ENCODE assay signal across 8 mouse cellular contexts in the genomic region with DNA sequence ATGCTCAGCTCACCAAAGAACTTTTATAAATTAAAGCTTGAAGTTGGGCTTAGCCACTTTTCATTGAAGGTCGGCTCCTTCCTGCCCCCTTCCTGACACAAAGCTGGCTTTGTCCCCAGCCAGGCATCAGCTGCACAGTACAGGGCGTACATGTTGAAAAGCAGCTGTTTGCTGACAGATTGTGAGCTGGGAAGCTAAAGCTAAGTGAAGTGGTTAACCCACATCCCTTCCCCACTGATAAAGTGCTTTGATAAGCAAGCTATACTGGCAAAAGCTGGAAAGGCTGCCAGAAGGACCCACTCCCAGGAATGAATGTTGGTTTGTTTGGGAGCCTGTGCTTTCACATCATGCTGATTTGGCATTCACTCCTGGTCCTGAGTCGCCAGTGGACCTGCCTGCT.
A peak's percentile ranks its signal among the peaks of the same experiment; 100 is the strongest.
DNase-seq lines count a peak whose midpoint lies in the region; ATAC-seq and TF ChIP-seq lines count a peak whose summit lies in the region.

No protein-coding gene starts in this region.

- no peak for TF ChIP-seq POLR2A in MEL (IDR thresholded peaks at IDR 0.05; ENCODE audit: control insufficient read depth in 1 of 2, insufficient read depth in 1 of 2, low read depth in 1 of 2, low read length in 2 of 2, poor library complexity in 1 of 2)

- peak; percentile 87 for ATAC-seq in heart, postnatal 0 days (ENCODE audit: insufficient read depth, low read depth)
- peak; percentile 57; the same call in 1 of the 2 replicates for ATAC-seq in liver, embryonic 11.5 days (replicated peaks; ENCODE audit: low FRiP score)
- peak; percentile 87 for ATAC-seq in stomach, embryonic 14.5 days (ENCODE audit: insufficient number of reproducible peaks, insufficient read depth, low FRiP score, low read depth)

- 5% methylated on average over 3 of the region's 3 CpGs for WGBS in heart, postnatal 0 days
- WGBS in liver, embryonic 11.5 days: 13% methylated on average over 3 of the region's 3 CpGs
- 12% methylated on average over 3 of the region's 3 CpGs for WGBS in stomach, embryonic 14.5 days

- peak overlapping the region; percentile 4; the same call in 1 of the 2 replicates for H3K4me2 ChIP-seq in heart, postnatal 0 days (ENCODE audit: low read depth, low read length)
- no peak overlapping the region for H3K4me2 ChIP-seq in liver, embryonic 11.5 days
- no peak overlapping the region for H3K4me2 ChIP-seq in stomach, embryonic 14.5 days (replicated peaks; ENCODE audit: low read depth, low read length)

- DNase-seq in MEL (ENCODE audit: low read depth, low spot score): peak; percentile 73
- DNase-seq in embryo, embryonic 11.5 days (ENCODE audit: low read depth, low spot score): peak; percentile 26
- peak; percentile 77 for DNase-seq in heart, postnatal 0 days (ENCODE audit: low spot score)
- DNase-seq in liver, embryonic 11.5 days (ENCODE audit: low spot score): no peak
- DNase-seq in urinary bladder, adult 18-20 months (ENCODE audit: low spot score in 2 of 2): no peak
- DNase-seq in frontal cortex, postnatal 25 days (ENCODE audit: low spot score in 2 of 2): no peak
- DNase-seq in gastrocnemius, adult 8-10 months (ENCODE audit: low spot score in 2 of 2): no peak

- peak overlapping the region; percentile 37; the same call in 1 of the 2 replicates for H3K27ac ChIP-seq in MEL (ENCODE audit: control insufficient read depth, low read depth, low read length)
- 0 out of 2 replicates have a peak overlapping the region, but pooled peaks have one; percentile 21 for H3K27ac ChIP-seq in heart, postnatal 0 days (ENCODE audit: low read depth)
- no peak overlapping the region for H3K27ac ChIP-seq in liver, embryonic 11.5 days (ENCODE audit: low read depth, low read length)
- H3K27ac ChIP-seq in stomach, embryonic 14.5 days (ENCODE audit: low read length): no peak overlapping the region

- no peak overlapping the region for H3K9ac ChIP-seq in MEL (ENCODE audit: control insufficient read depth, low read depth, low read length, poor library complexity, severe bottlenecking)
- no peak overlapping the region for H3K9ac ChIP-seq in heart, postnatal 0 days (replicated peaks; ENCODE audit: low read depth, low read length)
- no peak overlapping the region for H3K9ac ChIP-seq in liver, embryonic 11.5 days (ENCODE audit: low read depth, low read length)
- H3K9ac ChIP-seq in stomach, embryonic 14.5 days (replicated peaks; ENCODE audit: low read depth, low read length): no peak overlapping the region

- no peak for TF ChIP-seq RAD21 in MEL (IDR thresholded peaks at IDR 0.05; ENCODE audit: low read depth, low read length)

- H3K79me2 ChIP-seq in MEL (ENCODE audit: control insufficient read depth, insufficient read depth, low read length, poor library complexity): no peaks in the 10 kb centered on the region

- peak; percentile 77 to 81 for TF ChIP-seq EP300 in MEL (IDR thresholded peaks at IDR 0.05; ENCODE audit: low read depth in 1 of 2, low read length in 2 of 2)
- TF ChIP-seq EP300 in heart, postnatal 0 days (IDR thresholded peaks at IDR 0.05; ENCODE audit: low read depth): no peak

- H3K4me1 ChIP-seq in MEL (ENCODE audit: control insufficient read depth in 1 of 2, insufficient read depth in 2 of 2, low read length in 2 of 2): peaks cover 4 to 11% of the 10 kb centered on the region in 2 experiments
- H3K4me1 ChIP-seq in heart, postnatal 0 days (ENCODE audit: control insufficient read depth, insufficient read depth): no peaks in the 10 kb centered on the region; the same call in 1 of the 2 replicates
- H3K4me1 ChIP-seq in liver, embryonic 11.5 days (replicated peaks; ENCODE audit: control insufficient read depth, insufficient read depth, low read length): no peaks in the 10 kb centered on the region
- no peaks in the 10 kb centered on the region for H3K4me1 ChIP-seq in stomach, embryonic 14.5 days (ENCODE audit: control insufficient read depth, insufficient read depth, low read length)

- peaks cover 0 to 18% of the 10 kb centered on the region in 2 experiments; a peak in 2 of 4 replicates for H3K36me3 ChIP-seq in MEL (ENCODE audit: control insufficient read depth in 1 of 2, insufficient read depth in 2 of 2, low read length in 2 of 2)
- H3K36me3 ChIP-seq in heart, postnatal 0 days (replicated peaks; ENCODE audit: control insufficient read depth, insufficient read depth, low read length): no peaks in the 10 kb centered on the region
- no peaks in the 10 kb centered on the region for H3K36me3 ChIP-seq in liver, embryonic 11.5 days (ENCODE audit: control insufficient read depth, insufficient read depth, low read length)
- no peaks in the 10 kb centered on the region for H3K36me3 ChIP-seq in stomach, embryonic 14.5 days (ENCODE audit: control insufficient read depth, insufficient read depth, low read length)

- H3K4me3 ChIP-seq in MEL (ENCODE audit: control insufficient read depth in 1 of 2, insufficient read depth in 1 of 2, low read depth in 2 of 2, low read length in 2 of 2): 0 out of 4 replicates have a peak overlapping the region, but pooled peaks of 1 of the 2 experiments have one; percentile 31
- H3K4me3 ChIP-seq in heart, postnatal 0 days (ENCODE audit: low read depth, low read length): no peak overlapping the region
- H3K4me3 ChIP-seq in liver, embryonic 11.5 days (ENCODE audit: low read depth, low read length): no peak overlapping the region
- no peak overlapping the region for H3K4me3 ChIP-seq in stomach, embryonic 14.5 days (ENCODE audit: low read depth, low read length)

- no peak for TF ChIP-seq CTCF in MEL (IDR thresholded peaks at IDR 0.05 in 2 of 3, conservative IDR thresholded peaks at IDR 0.05 in 1 of 3; ENCODE audit: control insufficient read depth in 1 of 3, insufficient read depth in 1 of 3, low read depth in 2 of 3, low read length in 3 of 3, poor library complexity in 1 of 3, severe bottlenecking in 1 of 3)
- peak; percentile 8; the same call in 1 of the 2 replicates for TF ChIP-seq CTCF in heart, postnatal 0 days (IDR thresholded peaks at IDR 0.05; ENCODE audit: low read depth)

- no peaks in the 10 kb centered on the region for H3K9me3 ChIP-seq in MEL (replicated peaks; ENCODE audit: insufficient read depth, low read length)
- no peaks in the 10 kb centered on the region for H3K9me3 ChIP-seq in heart, postnatal 0 days (replicated peaks; ENCODE audit: control insufficient read depth, low read length)
- no peaks in the 10 kb centered on the region for H3K9me3 ChIP-seq in liver, embryonic 11.5 days (ENCODE audit: control insufficient read depth, low read length)
- H3K9me3 ChIP-seq in stomach, embryonic 14.5 days (ENCODE audit: control insufficient read depth, low read depth, low read length): no peaks in the 10 kb centered on the region

- no peaks in the 10 kb centered on the region for H3K27me3 ChIP-seq in MEL (ENCODE audit: control insufficient read depth in 1 of 2, insufficient read depth in 2 of 2, low read length in 2 of 2)
- no peaks in the 10 kb centered on the region for H3K27me3 ChIP-seq in heart, postnatal 0 days (ENCODE audit: control insufficient read depth, insufficient read depth, low read length)
- no peaks in the 10 kb centered on the region for H3K27me3 ChIP-seq in liver, embryonic 11.5 days (replicated peaks; ENCODE audit: control insufficient read depth, insufficient read depth, low read length)
- no peaks in the 10 kb centered on the region for H3K27me3 ChIP-seq in stomach, embryonic 14.5 days (ENCODE audit: control insufficient read depth, insufficient read depth, low read length)

TF ChIP-seq in MEL, 35 proteins besides CTCF, POLR2A, EP300 and RAD21:
- no peak for TF ChIP-seq ZNF384 (IDR thresholded peaks at IDR 0.05; ENCODE audit: low read depth, low read length)
- peak; percentile 80 for TF ChIP-seq TCF12 (IDR thresholded peaks at IDR 0.05; ENCODE audit: low read depth, low read length)
- TF ChIP-seq MYB (IDR thresholded peaks at IDR 0.05; ENCODE audit: low read depth, low read length): no peak
- peak; percentile 65; the same call in 1 of the 2 replicates for TF ChIP-seq MAFK (IDR thresholded peaks at IDR 0.05; ENCODE audit: borderline replicate concordance, low read depth, low read length)
- TF ChIP-seq TBP (IDR thresholded peaks at IDR 0.05; ENCODE audit: low read depth, low read length): 0 out of 2 replicates have a peak, but pooled peaks have one; percentile 18
- TF ChIP-seq MAZ (IDR thresholded peaks at IDR 0.05; ENCODE audit: low read depth, low read length): no peak
- TF ChIP-seq TAL1 (IDR thresholded peaks at IDR 0.05; ENCODE audit: low read length): peak; percentile 76
- 0 out of 2 replicates have a peak, but pooled peaks have one; percentile 4 for TF ChIP-seq USF1 (IDR thresholded peaks at IDR 0.05; ENCODE audit: low read depth, low read length)
- TF ChIP-seq SIN3A (IDR thresholded peaks at IDR 0.05; ENCODE audit: low read length): peak; percentile 55
- no peak for TF ChIP-seq NRF1 (IDR thresholded peaks at IDR 0.05; ENCODE audit: insufficient read depth, low read depth, low read length, poor library complexity, severe bottlenecking)
- peak; percentile 92 for TF ChIP-seq ETS1 (IDR thresholded peaks at IDR 0.05; ENCODE audit: low read depth, low read length)
- TF ChIP-seq GATA1 (IDR thresholded peaks at IDR 0.05; ENCODE audit: low read depth, low read length): peak; percentile 82
- TF ChIP-seq MXI1 (IDR thresholded peaks at IDR 0.05; ENCODE audit: low read depth, low read length): peak; percentile 45; the same call in 1 of the 2 replicates
- no peak for TF ChIP-seq E2F4 (IDR thresholded peaks at IDR 0.05; ENCODE audit: borderline replicate concordance, low read depth, low read length)
- TF ChIP-seq MAX (IDR thresholded peaks at IDR 0.05; ENCODE audit: low read length): no peak
- no peak for TF ChIP-seq NELFE (IDR thresholded peaks at IDR 0.05; ENCODE audit: low read depth, low read length)
- no peak for TF ChIP-seq POLR2AphosphoS2 (IDR thresholded peaks at IDR 0.05; ENCODE audit: low read length)
- TF ChIP-seq RCOR1 (IDR thresholded peaks at IDR 0.05; ENCODE audit: low read depth, low read length): peak; percentile 60; the same call in 1 of the 2 replicates
- TF ChIP-seq ELF1 (IDR thresholded peaks at IDR 0.05; ENCODE audit: low read depth, low read length): no peak

Comparison
In these comparisons a context has a peak if more than half of its experiments do, and no peak if none do; other contexts are left out.
1. DNase-seq: peak in MEL (single experiment), embryo, embryonic 11.5 days (single experiment) and heart, postnatal 0 days (single experiment); none in liver, embryonic 11.5 days (single experiment), urinary bladder, adult 18-20 months (0 of 2), frontal cortex, postnatal 25 days (0 of 2) and gastrocnemius, adult 8-10 months (0 of 2).
2. H3K27ac ChIP-seq: peak in MEL (single experiment) and heart, postnatal 0 days (single experiment); none in liver, embryonic 11.5 days (single experiment) and stomach, embryonic 14.5 days (single experiment).
3. Peak in every context shown above with its lines, with median percentiles within 50 percentile points of each other: ATAC-seq.